Mouse (Mus musculus) left cerebral cortex, adult 18-20 months (tissue): ENCODE data around the gene Olfr1437. TPM values are rescaled to one million over a fixed set of nuclear protein-coding genes. Genes with fewer than 3 reads are reported as not detected.
"Not testable (repeated sequence)": the region's sequence is repeated elsewhere in the genome, so short reads cannot be mapped to it uniquely, and the experiment has no call there.

Experiments
- DNase-seq, 2 experiments: peaks; one replicate each; pipeline ENCODE4 v3.0.0; 2021 to 2022; ENCODE audit warnings: low spot score in 2 of 2, mixed read lengths in 1 of 2
- long read RNA-seq, 2 experiments: library from polyadenylated mRNA; stranded (forward); transcript quantifications; one replicate each; pipeline ENCODE4 v2.0.0; 2021
- total RNA-seq, 2 experiments: library from RNA; stranded (reverse); gene quantifications; 2 replicates each; pipeline ENCODE4 v1.2.3; 2021

Olfr1437 gene
- not detected for total RNA-seq
- long read RNA-seq, experiment 1: 0 reads
- long read RNA-seq, experiment 2: 0 reads

- DNase-seq: no peak
Measured at GRCm38 (mm10) chr19:12325001-12325400, at the start of gene Olfr1437. Olfr1437 (minus strand) TSS chr19:12325101.

DNA sequence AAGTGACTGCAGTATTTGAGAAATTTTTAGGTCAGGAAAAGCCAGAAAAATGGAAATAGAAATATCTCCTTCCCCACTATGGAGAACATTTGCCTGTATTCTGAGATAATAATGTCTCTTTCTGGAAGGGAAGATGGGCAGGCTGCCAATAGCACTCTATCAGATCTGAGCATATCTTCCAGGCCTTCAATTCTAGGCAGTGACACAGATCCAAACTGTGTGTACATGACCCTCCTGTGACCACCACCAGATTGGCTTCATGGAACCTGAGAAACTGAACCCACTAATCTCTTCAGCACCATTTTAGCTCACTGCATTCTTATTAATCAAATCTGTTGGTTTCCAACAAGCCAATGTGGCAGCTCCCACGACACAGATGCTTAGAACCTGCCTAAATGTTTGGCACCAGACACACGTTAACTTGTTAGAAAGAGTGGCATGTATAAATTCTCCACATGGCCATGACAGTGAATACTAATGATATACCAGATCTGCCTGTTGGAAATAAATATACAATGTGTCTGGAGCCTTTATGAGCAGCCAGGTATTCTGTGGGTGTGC lies 49.6 kb upstream of the Olfr1437 start:
- peak; percentile 12 to 23 for DNase-seq

- DNase-seq: no peak
Measured at GRCm38 (mm10) chr19:12373004-12373403, 48.1 kb upstream of the Olfr1437 start.

GRCm38 (mm10) chr19:12335810-12336209 lies 10.9 kb upstream of the Olfr1437 start, which contains the start of gene Olfr1438-ps1:
Olfr1438-ps1 (minus strand) TSS chr19:12335910.
- DNase-seq: no peak

DNA sequence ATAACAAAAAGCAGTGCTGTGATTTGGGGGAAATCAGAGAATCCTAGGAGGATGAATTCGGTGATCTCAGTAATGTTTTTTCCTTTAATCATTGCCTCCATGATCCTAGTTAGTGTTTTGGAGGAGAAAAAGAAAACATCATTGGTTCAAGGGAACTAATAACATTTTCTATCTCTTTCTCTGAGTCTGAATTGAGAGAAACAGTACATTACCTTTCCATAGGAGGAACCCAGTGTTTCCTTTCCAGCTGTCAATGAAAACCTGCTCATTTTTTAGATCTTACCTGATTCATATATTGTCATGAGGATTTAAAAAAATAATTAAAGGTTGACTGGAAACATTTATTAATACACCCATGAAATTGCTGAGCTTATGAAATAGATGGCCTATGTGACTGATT lies 25.9 kb downstream of the Olfr1437 start, which contains the start of gene Olfr1436:
TSS of gene Olfr1436 (minus strand) at position 101 of the 400 bp plus-strand sequence.
- not testable (repeated sequence) for DNase-seq

- no peak for DNase-seq
Measured at GRCm38 (mm10) chr19:12292979-12293378, 31.9 kb downstream of the Olfr1437 start.

GRCm38 (mm10) chr19:12279554-12279953 lies 45.3 kb downstream of the Olfr1437 start, which contains the start of gene Olfr1434:
Olfr1434 (plus strand) TSS chr19:12279854.
- DNase-seq: no peak

Other genes with a start within 250 kb of the Olfr1437 start
- gene Olfr1425, start 247.4 kb downstream of the Olfr1437 start, total RNA-seq: not detected
- not detected for gene Olfr1426, start 233.1 kb downstream of the Olfr1437 start, total RNA-seq
- not detected for gene Olfr1427, start 221.8 kb downstream of the Olfr1437 start, total RNA-seq
- not detected for gene Olfr1428, start 209.2 kb downstream of the Olfr1437 start, total RNA-seq
- not detected for gene Olfr76, start 201.9 kb downstream of the Olfr1437 start, total RNA-seq
- not detected for gene Olfr1555-ps1, start 155.0 kb downstream of the Olfr1437 start, total RNA-seq
- not detected for gene Olfr1431, start 124.5 kb downstream of the Olfr1437 start, total RNA-seq
- not detected for gene Olfr1432, start 92.5 kb downstream of the Olfr1437 start, total RNA-seq
- not detected for gene Olfr262, start 83.4 kb downstream of the Olfr1437 start, total RNA-seq
- gene Olfr235, start 64.1 kb downstream of the Olfr1437 start, total RNA-seq: not detected
- gene Olfr1434, start 45.2 kb downstream of the Olfr1437 start, total RNA-seq: not detected
- not detected for gene Olfr1436, start 26.0 kb downstream of the Olfr1437 start, total RNA-seq
- gene Olfr1438-ps1, start 10.8 kb upstream of the Olfr1437 start, total RNA-seq: not detected
- not detected for gene Olfr1440, start 62.2 kb upstream of the Olfr1437 start, total RNA-seq
- not detected for gene Olfr1441, start 92.3 kb upstream of the Olfr1437 start, total RNA-seq
- gene Pfpl, start 102.8 kb upstream of the Olfr1437 start, total RNA-seq: not detected
- gene Mpeg1, start 135.7 kb upstream of the Olfr1437 start, total RNA-seq: 1 to 10 TPM; 9.7 TPM
- 10 to 100 TPM; 34.3 to 36.9 TPM for gene Dtx4, start 176.4 kb upstream of the Olfr1437 start, total RNA-seq
- gene Fam111a, start 220.6 kb upstream of the Olfr1437 start, total RNA-seq: 1 to 10 TPM; 1.5 to 2.0 TPM